Mouse (Mus musculus): ENCODE results near the gene Lamtor5. TPM values are rescaled to one million over a fixed set of nuclear protein-coding genes. Genes with fewer than 3 reads are reported as not detected.

The Lamtor5 gene
- polyA plus RNA-seq, 1 experiment from 2014 or later: 200 TPM

DNA sequence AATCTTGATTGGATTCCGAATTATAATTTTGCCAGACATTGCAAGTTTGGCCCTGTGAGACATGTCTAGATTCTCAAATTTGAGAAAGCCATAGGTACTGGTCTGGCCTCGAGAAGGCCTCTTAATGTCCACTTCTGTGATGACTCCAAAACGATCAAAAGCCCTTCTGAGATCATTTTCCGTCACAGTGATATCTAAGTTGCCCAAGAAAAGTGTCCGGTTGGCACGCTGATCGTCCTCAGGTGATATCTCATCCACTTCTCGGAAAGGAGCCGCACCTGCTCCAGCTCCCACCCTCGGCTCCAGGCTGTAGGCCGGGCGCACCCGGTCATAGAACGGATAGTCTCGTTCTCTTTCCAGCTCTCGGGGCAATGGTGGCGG, 53.1 kb downstream of the Lamtor5 start:
- no peak for ATAC-seq
- Histone ChIP-seq H3K4me3 (replicated peaks) (peak overlapping the region; percentile 84), H3K27ac (peak overlapping the region; percentile 91; the same call in 1 of the 2 replicates), H3K4me1 (replicated peaks) (peaks cover 20% of the 10 kb centered on the region), H3K4me2 (replicated peaks) (peak overlapping the region; percentile 81), H3K9me3 (no peaks in the 10 kb centered on the region), H3K36me3 (peaks cover 11% of the 10 kb centered on the region), H3K27me3 (replicated peaks) (no peaks in the 10 kb centered on the region), H3K9ac (peak overlapping the region; percentile 89)
- WGBS: 15% methylated on average over 17 of the region's 17 CpGs

DNA sequence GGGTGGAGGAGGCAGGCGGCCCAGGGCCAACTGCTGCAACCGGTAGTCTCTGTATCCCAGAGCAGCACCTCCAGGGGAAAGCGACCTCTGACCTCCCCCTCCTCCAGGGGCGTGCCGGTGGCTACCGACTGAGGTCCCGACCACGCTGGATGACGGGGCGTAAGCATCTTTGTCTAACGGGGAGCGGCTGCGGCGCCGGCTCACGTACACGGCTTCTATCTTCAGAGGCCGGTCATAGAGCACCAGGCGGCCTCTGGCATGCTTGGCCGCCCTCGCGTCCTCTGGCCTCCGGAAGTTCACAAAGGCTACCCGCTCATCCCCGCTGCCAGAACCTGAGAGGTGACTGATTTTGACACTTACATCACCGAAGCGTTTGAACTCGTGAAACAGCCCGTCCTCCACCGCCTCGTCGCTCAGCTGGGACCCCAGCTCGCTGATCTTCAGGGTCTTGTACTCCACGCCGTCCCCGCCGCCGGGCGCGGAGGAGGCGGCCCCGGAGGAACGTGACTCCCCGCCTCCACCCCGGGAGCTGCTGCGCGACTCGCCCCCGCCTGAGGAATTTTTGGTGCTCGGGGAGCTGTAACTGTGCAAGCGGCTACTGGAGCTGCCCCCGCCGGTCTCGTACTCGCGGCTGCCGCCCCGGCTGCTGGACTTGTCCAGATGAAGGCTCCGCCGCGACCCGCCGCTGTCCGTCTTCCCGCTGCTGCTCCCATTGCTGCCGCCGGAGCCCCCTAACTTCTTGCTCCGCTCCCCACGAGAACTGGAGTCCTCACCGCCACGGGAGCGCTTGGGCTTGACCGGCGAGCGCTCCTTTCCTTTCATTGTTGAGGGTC, 53.7 kb downstream of the Lamtor5 start:
- Histone ChIP-seq H3K27ac (peak overlapping the region; percentile 91), H3K4me1 (replicated peaks) (peaks cover 20% of the 10 kb centered on the region), H3K9me3 (no peaks in the 10 kb centered on the region), H3K4me3 (replicated peaks) (peak overlapping the region; percentile 84), H3K4me2 (replicated peaks) (peak overlapping the region; percentile 81), H3K9ac (peak overlapping the region; percentile 89), H3K36me3 (peaks cover 11% of the 10 kb centered on the region), H3K27me3 (replicated peaks) (no peaks in the 10 kb centered on the region)
- under 1% methylated on average over 75 of the region's 75 CpGs for WGBS
- ATAC-seq: peak; percentile 14; the same call in 1 of the 2 replicates

DNA sequence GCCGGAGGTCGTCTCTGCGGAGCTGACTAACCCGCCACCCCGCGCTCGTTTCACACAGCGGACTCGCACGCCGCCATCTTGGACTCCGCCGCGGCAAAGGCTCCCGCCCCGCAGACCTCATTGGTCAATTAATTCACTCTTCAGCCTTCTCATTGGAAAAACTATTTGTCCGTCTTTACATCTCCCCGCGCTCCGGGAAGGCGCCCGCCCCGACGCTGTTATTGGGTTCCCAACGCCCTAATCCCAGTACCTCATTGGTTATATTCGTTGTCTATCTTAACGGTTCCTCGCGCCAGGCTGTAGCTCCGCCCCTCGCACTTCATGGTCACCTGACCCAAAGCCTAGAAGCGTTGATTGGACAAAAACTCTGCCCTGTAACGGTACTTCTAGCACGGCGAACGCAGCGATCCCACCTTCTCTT, 54.3 kb downstream of the Lamtor5 start:
- Histone ChIP-seq H3K4me3 (replicated peaks) (peak overlapping the region; percentile 84), H3K27me3 (replicated peaks) (no peaks in the 10 kb centered on the region), H3K9me3 (no peaks in the 10 kb centered on the region), H3K9ac (peak overlapping the region; percentile 89), H3K4me1 (replicated peaks) (peaks cover 20% of the 10 kb centered on the region), H3K4me2 (replicated peaks) (peak overlapping the region; percentile 81; the same call in 1 of the 2 replicates), H3K27ac (peak overlapping the region; percentile 97), H3K36me3 (peaks cover 11% of the 10 kb centered on the region)
- peak; percentile 95 for ATAC-seq
- WGBS: 0% methylated on average over 37 of the region's 37 CpGs

Other genes starting within 250 kb of the Lamtor5 start
- gene Kcna3, start 242.7 kb upstream of the Lamtor5 start, polyA plus RNA-seq (2015; fragmentation: Nextera tagmentation; extraction: Ambion mirVana): 0.96 and 1.2 TPM in 2 replicates
- gene Kcna2, start 177.7 kb upstream of the Lamtor5 start, polyA plus RNA-seq (2015; fragmentation: Nextera tagmentation; extraction: Ambion mirVana): 0.08 and 0.09 TPM in 2 replicates
- not detected in 2 replicates for gene Kcna10, start 95.8 kb upstream of the Lamtor5 start, polyA plus RNA-seq (2015; fragmentation: Nextera tagmentation; extraction: Ambion mirVana)
- gene Cym, start 57.1 kb upstream of the Lamtor5 start, polyA plus RNA-seq (2015; fragmentation: Nextera tagmentation; extraction: Ambion mirVana): 11.4 and 133 TPM in 2 replicates
- 0.13 TPM in 1 of 2 replicates, not detected in the other for gene A630076J17Rik, start 48.2 kb upstream of the Lamtor5 start, polyA plus RNA-seq (2015; fragmentation: Nextera tagmentation; extraction: Ambion mirVana)
- not detected in 2 replicates for gene Prok1, start 39.2 kb upstream of the Lamtor5 start, polyA plus RNA-seq (2015; fragmentation: Nextera tagmentation; extraction: Ambion mirVana)
- gene Slc16a4, start 12.4 kb downstream of the Lamtor5 start, polyA plus RNA-seq (2015; fragmentation: Nextera tagmentation; extraction: Ambion mirVana): 2.5 and 2.7 TPM in 2 replicates
- gene Rbm15, start 54.8 kb downstream of the Lamtor5 start, polyA plus RNA-seq (2015; fragmentation: Nextera tagmentation; extraction: Ambion mirVana): 13.9 and 15.1 TPM in 2 replicates
- gene Kcnc4, start 180.7 kb downstream of the Lamtor5 start, polyA plus RNA-seq (2015; fragmentation: Nextera tagmentation; extraction: Ambion mirVana): 0.11 and 0.23 TPM in 2 replicates
- gene Slc6a17, start 239.2 kb downstream of the Lamtor5 start, polyA plus RNA-seq (2015; fragmentation: Nextera tagmentation; extraction: Ambion mirVana): 1.0 and 2.6 TPM in 2 replicates